Mouse (Mus musculus): ENCODE measurements around the gene Dmac2. TPM values are rescaled to one million over a fixed set of nuclear protein-coding genes. Genes with fewer than 3 reads are reported as not detected.

The Dmac2 gene
- polyA plus RNA-seq, 1 experiment from 2014 or later, result 7.9 TPM

DNA sequence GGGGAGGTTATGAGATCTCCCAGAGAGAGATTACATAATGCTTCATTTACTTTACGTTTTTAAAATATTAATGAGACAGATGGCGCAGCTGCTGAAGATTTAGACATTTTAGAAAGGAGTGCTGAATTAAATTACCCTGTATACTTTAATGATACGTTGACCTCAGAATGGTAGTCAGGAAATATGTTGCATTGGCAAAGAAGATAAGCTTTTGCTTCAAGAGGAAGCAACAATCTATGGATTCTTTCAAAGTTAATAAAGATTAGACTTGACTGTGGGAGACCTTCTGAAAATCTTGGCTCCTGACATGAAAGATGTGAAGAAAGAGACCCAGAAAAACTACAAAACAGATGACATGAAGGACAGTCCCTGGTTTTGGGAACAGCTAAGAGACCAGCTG, 25.4 kb upstream of the Dmac2 start:
- H3K36me3 ChIP-seq (replicated peaks), result no peaks in the 10 kb centered on the region
- ATAC-seq (ENCODE audit: insufficient read depth), result no peak
- H3K27me3 ChIP-seq, result no peaks in the 10 kb centered on the region
- no peak overlapping the region for H3K4me3 ChIP-seq (replicated peaks)
- no peaks in the 10 kb centered on the region for H3K9me3 ChIP-seq (replicated peaks)
- no peak overlapping the region for H3K27ac ChIP-seq (replicated peaks)
- WGBS (ENCODE audit: insufficient replicate concordance), result 35% methylated on average over 3 of the region's 3 CpGs
- no peak overlapping the region for H3K4me2 ChIP-seq
- no peak overlapping the region for H3K9ac ChIP-seq
- no peaks in the 10 kb centered on the region for H3K4me1 ChIP-seq (replicated peaks)

DNA sequence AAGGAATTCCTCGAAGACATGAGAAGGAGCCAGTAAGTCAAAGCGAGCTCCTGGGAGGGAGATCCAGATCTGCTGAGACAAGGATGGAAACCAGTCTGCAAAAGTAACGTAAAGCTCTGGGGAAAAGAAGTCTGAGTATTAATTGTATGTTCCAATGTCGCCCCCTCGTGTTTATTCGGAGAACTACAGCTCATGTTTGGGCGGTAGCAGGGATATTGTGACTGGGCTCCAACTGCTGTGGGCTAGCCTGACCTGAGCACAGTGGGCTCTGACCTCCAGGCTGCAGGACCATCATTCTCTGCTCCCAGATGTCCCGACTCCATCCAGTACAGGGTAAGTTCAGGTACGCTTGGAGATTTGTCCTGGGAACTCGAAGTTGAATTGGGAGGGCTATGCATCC, 19.6 kb upstream of the Dmac2 start:
- no peak overlapping the region for H3K9ac ChIP-seq
- no peaks in the 10 kb centered on the region for H3K27me3 ChIP-seq
- no peak overlapping the region for H3K27ac ChIP-seq (replicated peaks)
- no peak overlapping the region for H3K4me3 ChIP-seq (replicated peaks)
- no peaks in the 10 kb centered on the region for H3K9me3 ChIP-seq (replicated peaks)
- WGBS (ENCODE audit: insufficient replicate concordance), result 11% methylated on average over 10 of the region's 10 CpGs
- H3K36me3 ChIP-seq (replicated peaks), result no peaks in the 10 kb centered on the region
- no peak for ATAC-seq (ENCODE audit: insufficient read depth)
- H3K4me1 ChIP-seq (replicated peaks), result no peaks in the 10 kb centered on the region
- H3K4me2 ChIP-seq, result no peak overlapping the region

DNA sequence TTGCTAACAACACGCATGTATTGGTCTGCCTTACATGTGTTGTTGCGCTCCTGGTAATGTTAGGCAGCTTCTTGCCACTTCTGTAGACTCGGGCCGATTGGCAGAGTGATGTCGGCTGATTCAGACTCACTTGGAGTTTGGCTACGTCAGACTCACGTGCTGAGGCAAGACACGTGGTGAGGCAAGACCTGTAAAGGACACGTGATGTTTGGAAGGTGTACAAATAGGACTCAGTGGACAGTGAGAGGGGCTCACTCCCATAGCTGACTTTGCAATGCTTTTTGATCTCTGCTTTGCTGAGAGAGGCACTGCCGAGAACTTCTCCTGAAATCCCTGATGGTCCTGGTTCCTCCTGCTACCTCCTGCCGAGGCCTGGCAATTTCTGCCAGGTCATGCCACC, 18.5 kb upstream of the Dmac2 start:
- Histone ChIP-seq H3K4me3 (replicated peaks) (no peak overlapping the region), H3K9me3 (replicated peaks) (no peaks in the 10 kb centered on the region), H3K27ac (replicated peaks) (no peak overlapping the region), H3K27me3 (no peaks in the 10 kb centered on the region), H3K9ac (no peak overlapping the region), H3K4me2 (no peak overlapping the region), H3K36me3 (replicated peaks) (no peaks in the 10 kb centered on the region), H3K4me1 (replicated peaks) (no peaks in the 10 kb centered on the region)
- 72% methylated on average over 11 of the region's 11 CpGs for WGBS (ENCODE audit: insufficient replicate concordance)
- ATAC-seq (ENCODE audit: insufficient read depth), result no peak

DNA sequence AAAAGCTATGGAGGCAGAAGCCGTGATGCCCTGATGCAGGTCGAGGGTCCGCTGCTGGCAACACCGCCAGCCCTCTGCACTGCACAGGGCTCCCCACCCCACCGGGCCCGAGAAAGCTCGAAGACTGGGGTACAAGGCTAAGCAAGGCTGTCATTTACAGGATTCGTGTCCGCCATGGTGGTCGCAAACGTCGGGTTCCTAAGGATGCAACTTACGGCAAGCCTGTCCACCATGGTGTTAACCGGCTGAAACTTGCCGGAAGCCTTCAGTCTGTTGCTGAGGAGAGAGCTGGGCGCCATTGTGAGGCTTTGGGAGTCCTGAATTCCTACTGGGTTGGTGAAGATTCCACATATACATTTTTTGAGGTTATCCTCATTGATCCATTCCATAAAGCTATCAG, 17.9 kb upstream of the Dmac2 start:
- no peaks in the 10 kb centered on the region for H3K9me3 ChIP-seq (replicated peaks)
- H3K27ac ChIP-seq (replicated peaks), result no peak overlapping the region
- no peak for ATAC-seq (ENCODE audit: insufficient read depth)
- WGBS (ENCODE audit: insufficient replicate concordance), result 77% methylated on average over 16 of the region's 16 CpGs
- H3K4me1 ChIP-seq (replicated peaks), result no peaks in the 10 kb centered on the region
- H3K36me3 ChIP-seq (replicated peaks), result no peaks in the 10 kb centered on the region
- H3K27me3 ChIP-seq, result no peaks in the 10 kb centered on the region
- H3K4me2 ChIP-seq, result no peak overlapping the region
- H3K4me3 ChIP-seq (replicated peaks), result no peak overlapping the region
- no peak overlapping the region for H3K9ac ChIP-seq

DNA sequence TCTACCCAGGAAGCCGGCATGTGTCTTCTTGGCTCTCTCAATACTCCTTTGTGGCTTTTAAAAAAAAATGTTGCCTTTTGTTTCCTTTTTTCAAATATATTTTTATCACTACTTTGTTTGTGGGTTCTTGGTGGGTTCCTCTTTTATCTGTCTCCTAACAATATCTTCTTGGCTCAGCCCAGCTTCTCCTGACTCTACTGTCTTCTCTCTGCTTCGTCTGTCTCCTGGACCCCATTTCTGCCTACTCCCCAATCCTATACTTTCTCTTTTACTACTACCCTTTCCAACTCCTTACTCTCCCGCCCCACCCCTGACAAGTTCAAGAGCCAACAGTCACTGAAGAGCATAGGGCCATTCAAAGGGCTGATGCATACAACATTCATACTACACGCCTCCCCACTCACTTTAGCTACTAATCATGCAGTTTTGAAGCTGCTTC, 12.6 kb upstream of the Dmac2 start:
- no peak for ATAC-seq (ENCODE audit: insufficient read depth)
- H3K4me3 ChIP-seq (replicated peaks), result no peak overlapping the region
- H3K36me3 ChIP-seq (replicated peaks), result no peaks in the 10 kb centered on the region
- no peak overlapping the region for H3K4me2 ChIP-seq
- no peak overlapping the region for H3K27ac ChIP-seq (replicated peaks)
- WGBS (ENCODE audit: insufficient replicate concordance), result 24% methylated on average over 4 of the region's 4 CpGs
- H3K9me3 ChIP-seq (replicated peaks), result no peaks in the 10 kb centered on the region
- H3K4me1 ChIP-seq (replicated peaks), result no peaks in the 10 kb centered on the region
- no peaks in the 10 kb centered on the region for H3K27me3 ChIP-seq
- no peak overlapping the region for H3K9ac ChIP-seq

DNA sequence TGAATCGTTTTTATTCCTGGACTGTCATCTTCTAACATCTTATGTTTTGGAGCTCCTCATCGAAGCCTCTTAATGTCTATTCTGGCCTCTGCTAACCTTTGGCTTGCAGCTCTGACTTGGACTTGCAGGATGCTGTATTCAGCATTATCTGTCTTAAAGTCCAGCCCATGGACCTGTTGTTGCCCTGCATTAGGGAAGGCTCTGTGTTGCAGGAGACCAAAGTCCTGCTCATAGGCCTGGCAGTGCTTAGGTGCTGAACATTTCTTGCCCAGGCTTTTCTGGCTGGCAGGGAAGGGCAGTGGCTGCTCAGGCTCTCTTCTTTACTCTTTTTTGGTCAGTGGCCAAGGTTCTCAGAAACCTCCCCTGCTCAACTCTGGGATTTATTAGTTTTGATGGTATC, 12.0 kb upstream of the Dmac2 start:
- Histone ChIP-seq H3K4me3 (replicated peaks) (no peak overlapping the region), H3K36me3 (replicated peaks) (no peaks in the 10 kb centered on the region), H3K27ac (replicated peaks) (no peak overlapping the region), H3K4me1 (replicated peaks) (no peaks in the 10 kb centered on the region), H3K27me3 (no peaks in the 10 kb centered on the region), H3K4me2 (no peak overlapping the region), H3K9ac (no peak overlapping the region), H3K9me3 (replicated peaks) (no peaks in the 10 kb centered on the region)
- 49% methylated on average over 2 of the region's 2 CpGs for WGBS (ENCODE audit: insufficient replicate concordance)
- ATAC-seq (ENCODE audit: insufficient read depth), result no peak

DNA sequence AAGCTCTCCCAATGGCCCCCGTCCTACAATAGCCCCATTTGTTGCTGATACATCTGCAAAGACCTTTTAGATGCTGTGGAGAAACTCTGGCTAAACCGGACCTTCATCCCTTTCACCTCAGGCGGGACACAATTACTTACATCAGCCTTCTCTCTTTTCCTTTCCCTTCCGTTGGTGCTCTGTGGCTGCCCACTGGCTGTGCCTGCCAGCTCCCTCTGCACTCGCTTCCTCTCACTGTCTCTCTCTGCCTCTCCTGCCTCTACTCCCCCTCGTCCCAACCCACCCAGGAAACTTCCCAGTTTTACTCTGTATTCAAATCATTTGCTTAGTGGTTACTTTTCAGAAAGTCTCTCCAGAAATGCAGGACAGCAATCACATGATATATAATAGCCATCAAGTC, 9.2 kb upstream of the Dmac2 start:
- Histone ChIP-seq H3K4me2 (no peak overlapping the region), H3K9me3 (replicated peaks) (no peaks in the 10 kb centered on the region), H3K27ac (replicated peaks) (no peak overlapping the region), H3K9ac (no peak overlapping the region), H3K27me3 (no peaks in the 10 kb centered on the region), H3K4me3 (replicated peaks) (no peak overlapping the region), H3K36me3 (replicated peaks) (no peaks in the 10 kb centered on the region), H3K4me1 (replicated peaks) (no peaks in the 10 kb centered on the region)
- ATAC-seq (ENCODE audit: insufficient read depth), result no peak
- WGBS (ENCODE audit: insufficient replicate concordance), result 25% methylated on average over 6 of the region's 6 CpGs

DNA sequence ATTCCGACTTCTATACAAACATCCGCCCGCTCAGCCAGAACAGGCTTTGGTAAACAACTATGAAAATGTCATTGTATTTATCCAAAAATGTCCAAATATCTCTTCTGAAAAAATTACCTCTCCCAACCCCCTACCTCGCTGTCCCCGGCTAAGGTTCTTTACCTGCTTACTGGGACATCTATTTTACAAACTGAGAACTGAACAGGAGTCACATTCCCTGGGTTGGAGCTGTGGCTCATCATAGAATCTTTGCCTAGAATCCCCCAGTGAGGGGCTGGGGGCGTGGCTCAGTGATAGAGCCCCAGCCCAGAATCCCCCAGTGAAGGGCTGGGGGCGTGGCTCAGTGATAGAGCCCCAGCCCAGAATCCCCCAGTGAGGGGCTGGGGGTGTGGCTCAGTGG, 7.7 kb upstream of the Dmac2 start:
- H3K9ac ChIP-seq, result no peak overlapping the region
- 44% methylated on average over 7 of the region's 7 CpGs for WGBS (ENCODE audit: insufficient replicate concordance)

DNA sequence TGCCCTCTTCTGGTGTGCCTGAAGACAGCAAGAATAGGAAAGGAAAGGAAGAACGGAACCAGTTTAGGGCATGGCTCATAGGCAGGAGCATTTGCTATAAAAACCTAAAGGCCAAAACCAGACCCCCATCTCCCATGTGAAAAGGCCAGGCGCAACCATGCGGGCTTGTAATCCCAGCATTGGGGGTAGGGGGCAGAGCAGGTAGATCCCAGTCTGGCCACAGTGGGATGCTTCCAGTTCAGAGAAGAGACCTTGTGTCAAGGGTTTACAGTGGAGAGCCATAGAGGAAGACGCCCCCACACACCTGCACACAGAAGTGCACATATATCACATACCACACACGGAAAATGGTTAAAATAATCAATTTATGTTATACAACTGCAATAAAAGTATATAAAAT, 5.1 kb upstream of the Dmac2 start:
- no peak for ATAC-seq (ENCODE audit: insufficient read depth)
- Histone ChIP-seq H3K4me1 (replicated peaks) (peaks cover 7% of the 10 kb centered on the region; the same call in 1 of the 2 replicates), H3K27ac (replicated peaks) (no peak overlapping the region), H3K27me3 (no peaks in the 10 kb centered on the region), H3K4me3 (replicated peaks) (no peak overlapping the region), H3K9ac (no peak overlapping the region), H3K36me3 (replicated peaks) (no peaks in the 10 kb centered on the region), H3K4me2 (no peak overlapping the region), H3K9me3 (replicated peaks) (no peaks in the 10 kb centered on the region)
- 76% methylated on average over 5 of the region's 5 CpGs for WGBS (ENCODE audit: insufficient replicate concordance)

More for the DNA sequence above, 7.7 kb upstream of the Dmac2 start:
- Histone ChIP-seq H3K4me3 (replicated peaks) (no peak overlapping the region), H3K9me3 (replicated peaks) (no peaks in the 10 kb centered on the region), H3K4me1 (replicated peaks) (peaks cover 2% of the 10 kb centered on the region; the same call in 1 of the 2 replicates), H3K27me3 (no peaks in the 10 kb centered on the region), H3K4me2 (no peak overlapping the region), H3K27ac (replicated peaks) (no peak overlapping the region), H3K36me3 (replicated peaks) (no peaks in the 10 kb centered on the region)
- no peak for ATAC-seq (ENCODE audit: insufficient read depth)

DNA sequence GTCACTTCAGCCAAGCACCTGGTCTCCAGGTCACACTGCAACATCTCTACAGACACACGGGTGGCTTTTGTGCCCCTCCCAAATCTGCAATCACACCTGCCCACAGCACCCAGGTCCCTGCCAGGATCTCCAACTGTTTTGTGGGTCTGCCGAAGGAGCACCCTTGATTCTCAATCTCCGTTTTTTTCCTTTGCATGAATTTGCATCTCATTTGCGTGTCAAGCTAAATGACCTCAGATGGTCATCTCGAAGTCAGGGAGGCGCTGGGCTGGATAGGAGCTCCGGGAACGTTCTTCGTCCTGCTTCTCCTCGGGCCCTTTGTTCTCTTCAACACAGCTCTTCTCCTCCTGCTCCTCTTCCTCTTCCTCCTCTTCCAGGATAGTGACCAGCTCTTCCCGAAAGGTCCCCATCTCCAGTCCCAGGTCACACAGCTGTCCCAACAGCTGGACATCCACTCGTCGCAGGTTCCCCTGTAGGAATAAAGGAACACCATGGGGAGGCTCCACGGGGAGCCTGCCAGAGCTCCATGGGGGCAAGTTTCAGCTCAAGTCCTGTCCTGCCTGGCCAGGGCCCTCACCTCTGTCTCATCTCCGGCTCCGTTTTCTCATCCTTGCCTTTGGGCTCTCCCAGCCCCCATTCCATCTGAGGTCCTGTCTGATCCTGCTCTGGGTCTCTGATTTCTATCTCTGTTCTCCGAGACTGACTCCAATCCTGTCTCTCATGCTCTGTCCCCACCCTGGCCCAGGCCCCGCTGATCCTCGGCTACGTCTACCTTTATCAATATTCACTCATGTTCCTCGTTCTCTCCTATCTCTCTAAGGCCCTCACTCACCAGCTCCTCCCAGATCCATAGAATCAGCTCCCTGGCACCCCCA, 4.1 kb upstream of the Dmac2 start:
- H3K4me1 ChIP-seq (replicated peaks), result peaks cover 17% of the 10 kb centered on the region
- H3K9me3 ChIP-seq (replicated peaks), result no peaks in the 10 kb centered on the region
- WGBS (ENCODE audit: insufficient replicate concordance), result 56% methylated on average over 21 of the region's 21 CpGs
- H3K27me3 ChIP-seq, result no peaks in the 10 kb centered on the region
- no peak overlapping the region for H3K4me2 ChIP-seq
- no peak overlapping the region for H3K27ac ChIP-seq (replicated peaks)
- H3K36me3 ChIP-seq (replicated peaks), result no peaks in the 10 kb centered on the region
- H3K4me3 ChIP-seq (replicated peaks), result no peak overlapping the region
- H3K9ac ChIP-seq, result no peak overlapping the region
- ATAC-seq (ENCODE audit: insufficient read depth), result no peak

DNA sequence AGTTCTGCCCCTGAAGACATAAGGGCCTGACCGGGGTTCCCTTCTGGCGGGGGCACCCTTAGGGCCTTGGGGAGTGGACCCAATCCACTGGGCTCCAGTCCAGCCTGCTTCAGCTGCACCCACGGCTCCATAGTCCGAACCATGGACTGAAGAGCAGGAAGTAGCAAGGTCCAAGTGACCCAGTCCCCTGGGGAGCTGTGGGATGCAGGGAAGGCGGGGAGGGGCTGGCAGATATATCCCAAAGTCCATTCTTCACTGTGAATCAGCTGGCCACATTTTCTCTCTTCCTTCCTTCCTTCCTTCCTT, 3.6 kb upstream of the Dmac2 start, which contains the start of gene Erich4:
Gene Erich4 (minus strand): TSS at position 187 of the 306 bp plus-strand sequence.
- H3K4me3 ChIP-seq (replicated peaks), result no peak within 1 kb of the TSS
- H3K36me3 ChIP-seq (replicated peaks), result no peaks in the 10 kb centered on the region
- WGBS (ENCODE audit: insufficient replicate concordance), result 45% methylated on average over 5 of the region's 5 CpGs
- H3K4me2 ChIP-seq, result no peak within 1 kb of the TSS
- no peaks in the 10 kb centered on the region for H3K9me3 ChIP-seq (replicated peaks)
- peaks cover 19% of the 10 kb centered on the region for H3K4me1 ChIP-seq (replicated peaks)
- no peak; the same call in 1 of the 2 replicates for ATAC-seq (ENCODE audit: insufficient read depth)
- no peaks in the 10 kb centered on the region for H3K27me3 ChIP-seq
- H3K27ac ChIP-seq (replicated peaks), result no peak within 1 kb of the TSS
- no peak within 1 kb of the TSS for H3K9ac ChIP-seq

All from liver, embryonic 15.5 days (tissue).